Mouse (Mus musculus) cerebellum, postnatal 36 days (tissue): ENCODE results near the gene Ankle2.
A peak's percentile ranks its signal among the peaks of the same experiment; 100 is the strongest.

ENCODE experiments used
- DNase-seq, 2 experiments: peaks; one replicate each; pipeline ENCODE4 v3.0.0; 2021 to 2022; ENCODE audit warnings: mixed read lengths in 2 of 2

The Ankle2 gene

DNA sequence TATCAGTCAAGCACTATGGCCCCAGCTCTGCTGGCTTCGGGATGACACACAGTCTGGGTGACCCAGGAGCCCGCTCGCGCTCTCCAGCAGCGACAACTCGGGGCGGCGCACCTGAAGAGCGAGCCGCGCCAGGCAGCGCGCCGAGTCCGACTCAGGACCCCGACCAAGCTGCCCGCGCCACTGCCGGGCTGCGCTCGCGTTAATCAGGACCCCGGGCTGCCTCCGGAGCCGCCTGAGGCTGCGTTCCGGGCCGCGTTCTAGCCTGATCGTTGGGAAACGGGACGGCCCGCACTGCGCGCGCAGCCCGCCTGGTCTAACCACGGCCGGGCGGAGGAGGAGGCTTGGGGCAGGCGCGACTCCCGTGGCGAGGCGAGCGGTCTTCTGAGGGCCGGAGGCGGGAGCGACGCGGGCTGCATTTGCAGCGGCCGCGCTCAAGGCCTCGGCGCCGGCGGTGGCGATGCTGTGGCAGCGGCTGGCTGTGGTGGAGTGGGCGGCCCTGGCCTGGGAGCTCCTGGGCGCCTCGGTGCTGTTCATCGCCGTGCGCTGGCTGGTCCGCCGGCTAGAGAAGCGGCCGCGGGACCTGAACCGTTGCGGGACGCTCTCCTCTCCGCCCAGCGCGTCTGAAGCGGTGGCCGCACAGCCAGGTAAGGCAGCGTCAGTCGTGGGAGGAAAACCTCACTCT lies at the start of gene Ankle2:
TSS of gene Ankle2 (plus strand) at position 225 of the 682 bp plus-strand sequence.
- DNase-seq: peak; percentile 91 to 94

DNA sequence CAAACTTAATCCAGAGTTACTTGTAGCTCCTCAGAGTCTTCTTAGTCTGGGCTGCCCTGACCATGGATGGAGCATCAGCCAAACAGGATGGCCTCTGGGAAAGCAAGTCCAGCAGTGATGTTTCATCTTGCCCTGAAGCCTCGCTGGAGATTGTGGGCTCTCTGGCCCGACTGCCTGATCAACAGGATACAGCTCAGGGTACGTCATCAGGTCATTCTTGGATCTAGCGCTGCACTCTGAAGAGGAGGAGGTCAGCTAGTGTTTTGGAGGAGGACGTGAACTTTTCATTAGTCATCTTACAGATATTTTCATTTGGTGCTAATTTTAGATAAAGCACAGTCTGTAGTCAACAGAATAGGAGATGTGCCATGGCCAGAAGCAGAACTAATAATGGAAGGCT lies 49.1 kb upstream of the Ankle2 start:
- no peak for DNase-seq

DNA sequence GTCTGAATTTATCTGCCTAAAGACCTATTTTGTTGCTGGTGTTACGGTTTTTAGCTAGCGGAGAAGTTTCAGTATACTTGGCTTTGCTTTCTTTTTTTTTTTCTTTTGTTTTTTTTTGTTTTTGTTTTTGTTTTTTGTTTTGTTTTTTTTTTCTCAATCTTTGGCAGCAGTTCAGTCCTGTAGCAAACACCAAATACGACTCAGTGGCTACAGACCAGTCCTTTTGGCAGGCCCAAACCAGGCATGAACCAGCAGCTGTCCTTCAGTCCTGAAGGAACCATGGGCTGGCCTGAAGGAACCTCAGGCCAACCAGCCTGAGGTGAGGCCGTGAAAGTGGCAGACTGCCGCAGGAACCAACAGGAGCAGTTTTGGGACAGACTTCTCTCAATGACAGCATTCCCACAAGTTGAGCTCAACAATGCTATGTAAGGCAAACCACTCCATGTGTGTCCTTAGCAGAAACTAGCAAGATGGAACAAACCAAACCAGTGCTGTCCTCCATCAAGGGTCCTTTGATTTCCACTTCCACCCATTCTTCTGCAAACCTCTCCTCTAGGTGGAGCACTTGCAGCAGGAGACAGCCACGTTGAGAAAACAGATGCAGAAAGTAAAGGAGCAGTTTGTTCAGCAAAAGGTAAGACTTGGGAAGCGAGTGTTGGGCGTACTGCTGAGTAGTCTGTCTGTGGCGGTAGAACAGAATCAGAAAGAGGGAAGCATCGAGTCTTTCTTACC lies 27.5 kb upstream of the Ankle2 start:
- DNase-seq: no peak

DNA sequence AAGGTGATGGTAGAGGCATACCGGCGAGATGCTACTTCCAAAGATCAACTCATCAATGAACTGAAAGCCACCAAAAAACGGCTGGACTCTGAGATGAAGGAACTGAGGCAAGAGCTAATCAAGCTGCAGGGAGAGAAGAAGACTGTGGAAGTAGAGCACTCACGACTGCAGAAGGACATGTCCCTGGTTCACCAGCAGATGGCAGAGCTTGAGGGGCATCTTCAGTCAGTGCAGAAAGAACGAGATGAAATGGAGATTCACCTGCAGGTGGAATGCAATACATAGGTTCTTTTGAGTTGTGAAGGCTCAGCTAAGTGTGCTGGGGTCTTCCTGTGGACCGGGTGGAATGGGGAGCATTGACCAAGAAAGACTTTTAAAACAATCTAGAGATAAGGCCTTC lies 26.0 kb upstream of the Ankle2 start:
- peak in 1 of 2 experiments; percentile 10 for DNase-seq

DNA sequence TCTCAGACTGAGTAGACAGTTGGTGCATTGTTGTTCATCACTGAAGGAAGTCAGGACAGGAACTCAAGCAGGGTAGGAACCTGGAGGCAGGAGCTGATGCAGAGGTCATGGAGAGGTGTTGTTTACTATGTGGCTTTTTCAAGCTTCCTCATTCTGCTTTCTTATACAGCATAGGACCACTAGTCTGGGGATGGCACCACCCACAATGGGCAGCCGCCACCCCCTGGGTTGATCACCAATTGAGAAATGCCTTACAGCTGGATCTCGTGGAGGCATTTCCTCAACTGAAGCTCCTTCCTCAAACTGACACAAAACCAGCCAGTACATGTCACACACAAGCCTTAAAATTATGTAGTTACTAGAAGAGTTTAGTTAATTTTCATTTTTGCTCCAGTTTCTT lies 19.5 kb upstream of the Ankle2 start:
- DNase-seq: no peak

DNA sequence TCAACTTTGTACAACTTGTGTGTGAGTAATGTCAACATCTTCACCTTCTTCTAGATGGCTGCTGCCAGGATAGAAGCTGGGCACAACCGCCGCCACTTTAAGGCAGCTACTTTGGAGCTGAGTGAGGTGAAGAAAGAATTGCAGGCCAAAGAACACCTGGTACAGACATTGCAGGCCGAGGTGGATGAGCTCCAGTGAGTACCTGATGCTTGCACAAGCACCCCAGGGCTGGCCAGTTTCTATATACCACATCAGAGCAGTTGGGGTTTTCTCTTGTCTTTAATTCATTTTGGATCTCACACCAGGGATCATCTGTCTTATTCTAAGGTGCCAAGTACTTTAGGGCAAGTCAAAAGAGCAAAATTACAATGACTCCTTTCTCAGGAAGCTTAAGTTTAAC lies 14.0 kb upstream of the Ankle2 start:
- no peak for DNase-seq

DNA sequence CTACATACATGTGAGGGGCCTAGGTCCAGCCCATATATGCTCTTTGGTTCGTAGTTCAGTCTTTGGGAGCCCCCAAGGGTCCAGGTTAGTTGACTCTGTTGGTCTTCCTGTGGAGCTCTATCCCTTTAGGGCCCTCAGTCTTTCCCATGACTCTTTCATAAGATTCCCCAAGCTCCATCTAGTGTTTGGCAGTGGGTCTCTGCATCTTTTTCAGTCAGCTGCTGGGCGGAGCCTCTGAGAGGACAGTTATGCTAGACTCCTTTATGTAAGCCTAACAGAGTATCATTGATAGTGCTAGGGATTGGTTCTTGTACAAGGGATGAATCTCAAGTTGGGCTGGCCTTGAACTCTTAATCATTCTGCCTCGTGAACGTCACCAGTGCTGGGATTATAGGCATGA lies 10.5 kb upstream of the Ankle2 start:
- no peak for DNase-seq

DNA sequence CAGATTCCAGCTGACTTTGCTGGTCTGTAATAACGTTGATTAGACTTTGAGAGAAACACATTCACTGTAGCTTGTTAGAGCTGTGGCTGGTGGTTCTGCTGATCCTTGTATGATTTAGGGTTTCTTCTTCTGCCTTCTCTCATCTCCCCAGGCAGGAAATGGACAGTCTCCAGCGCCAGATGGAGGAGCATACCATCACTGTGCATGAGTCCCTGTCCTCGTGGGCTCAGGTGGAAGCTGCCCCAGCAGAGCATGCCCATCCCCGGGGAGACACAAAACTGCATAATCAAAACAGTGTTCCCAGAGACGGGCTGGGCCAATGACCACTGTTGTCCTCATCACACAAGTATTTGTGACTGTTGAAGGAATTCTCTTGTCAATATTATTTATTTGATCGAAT lies 8.0 kb upstream of the Ankle2 start:
- DNase-seq: peak; percentile 72 to 81

DNA sequence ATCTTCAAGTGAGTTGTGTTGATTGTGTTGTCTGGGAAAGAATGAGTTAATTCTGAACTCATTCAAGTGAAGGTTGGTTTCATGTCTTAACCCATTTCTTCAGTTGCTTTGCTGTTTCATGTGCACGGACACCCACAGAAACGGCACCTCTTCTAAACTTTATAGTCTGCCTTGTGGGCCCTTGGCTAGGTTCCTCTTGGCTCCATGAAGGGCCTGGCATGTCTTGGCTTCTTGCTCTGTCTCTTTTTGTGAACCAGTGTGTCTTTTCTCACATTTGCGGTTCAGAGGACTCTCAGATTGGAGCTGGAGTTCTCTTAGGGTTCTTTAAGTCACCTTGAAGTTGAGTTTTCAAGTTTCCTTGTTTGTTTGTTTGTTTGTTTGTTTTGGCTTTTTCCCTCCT lies 5.7 kb upstream of the Ankle2 start:
- no peak for DNase-seq

DNA sequence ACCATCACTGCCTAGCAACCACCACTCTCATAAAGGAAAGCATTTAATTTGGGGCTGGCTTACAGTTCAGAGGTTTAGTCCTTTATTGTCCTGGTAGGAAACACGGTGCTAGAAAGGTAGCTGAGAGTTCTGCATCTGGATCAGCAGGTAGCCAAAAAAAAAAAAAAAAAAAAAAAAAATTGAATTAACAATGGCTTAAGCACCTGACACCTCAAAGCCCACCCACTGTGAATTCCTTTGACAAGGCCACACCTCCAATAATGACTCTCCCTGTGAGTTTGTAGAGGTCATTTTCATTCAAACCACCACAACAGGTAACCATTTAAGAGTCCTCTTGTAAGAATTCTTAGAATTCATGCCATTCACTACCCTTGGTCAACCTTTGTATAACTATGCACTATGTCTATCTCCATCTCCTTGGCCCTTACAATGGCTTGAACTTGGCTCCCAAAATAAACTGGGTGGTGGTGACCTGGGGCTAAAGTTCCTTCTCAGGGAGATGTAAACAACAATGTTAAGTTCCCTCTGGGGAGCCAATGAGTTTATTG lies 3.4 kb upstream of the Ankle2 start:
- DNase-seq: no peak

DNA sequence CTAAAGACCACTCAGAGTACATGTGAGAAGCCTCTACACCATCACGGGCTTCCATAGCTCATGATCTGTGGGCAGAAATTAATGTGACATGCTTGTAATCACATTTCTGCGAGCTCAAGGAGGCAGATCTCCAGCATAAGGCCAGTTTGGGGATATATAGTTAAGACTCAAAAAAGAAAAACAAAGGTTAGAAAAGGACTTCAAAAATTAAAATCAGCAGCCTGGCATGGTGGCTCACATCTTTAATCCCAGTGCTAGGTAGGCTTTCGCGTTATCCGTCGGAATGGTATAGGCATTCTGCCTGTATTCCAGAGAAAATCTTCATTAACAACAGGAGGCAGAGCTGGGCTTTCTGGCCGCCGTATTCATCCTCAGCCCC lies 414 bp upstream of the Ankle2 start:
- DNase-seq: no peak

DNA sequence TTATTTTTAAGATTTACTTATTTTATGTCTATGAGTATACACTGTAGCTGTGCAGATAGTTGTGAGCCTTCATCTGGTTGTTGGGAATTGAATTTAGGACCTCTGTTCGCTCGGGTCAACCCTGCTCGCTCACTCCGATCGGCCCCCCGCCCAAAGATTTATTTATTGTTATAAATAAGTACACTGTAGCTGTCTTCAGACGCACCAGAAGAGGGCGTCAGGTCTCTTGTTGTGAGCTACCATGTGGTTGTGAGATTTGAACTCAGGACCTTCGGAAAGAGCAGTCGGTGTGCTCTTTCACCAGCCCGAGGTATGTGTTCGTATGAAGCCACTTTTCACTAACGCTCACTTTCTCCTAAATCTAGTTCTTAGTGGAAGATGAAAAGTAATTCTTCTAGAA lies 834 bp downstream of the Ankle2 start:
- no peak for DNase-seq

DNA sequence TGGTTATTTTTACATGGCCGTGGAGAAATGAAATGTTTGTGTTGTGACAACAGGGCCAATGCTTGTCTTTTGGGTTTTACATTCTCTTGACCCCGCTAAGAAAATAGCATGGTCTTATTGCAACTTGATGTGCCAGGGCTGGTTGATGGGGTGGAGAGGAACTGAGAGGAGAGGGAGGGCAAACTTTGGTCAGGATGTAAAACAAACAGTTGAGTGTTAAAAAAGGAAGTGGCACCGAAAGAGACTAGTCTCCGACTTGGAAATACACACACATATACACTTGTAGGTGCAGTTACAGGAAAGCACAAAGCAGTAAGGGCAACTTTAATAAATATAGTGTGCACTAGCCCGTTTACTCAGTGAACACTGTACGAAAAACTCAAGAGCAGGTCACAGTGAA lies 1.5 kb downstream of the Ankle2 start:
- no peak for DNase-seq

DNA sequence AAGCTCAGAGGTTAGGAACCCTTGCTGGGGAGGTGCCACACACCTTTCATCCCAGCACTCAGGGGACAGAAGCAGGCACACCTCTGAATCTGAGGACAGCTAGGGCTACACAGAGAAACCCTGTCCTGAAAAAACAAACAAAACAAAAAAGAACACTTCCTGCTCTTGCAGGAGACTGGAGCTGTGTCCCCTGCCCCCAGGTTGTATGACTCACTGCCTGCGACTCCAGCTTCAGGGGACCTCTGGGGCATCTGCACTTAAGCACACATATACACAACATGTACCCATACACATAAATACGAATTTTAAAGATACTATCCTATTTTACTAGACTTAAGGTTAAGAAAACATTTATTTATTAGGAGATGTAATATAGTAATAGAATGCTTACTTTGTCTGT lies 13.3 kb downstream of the Ankle2 start:
- DNase-seq: no peak

DNA sequence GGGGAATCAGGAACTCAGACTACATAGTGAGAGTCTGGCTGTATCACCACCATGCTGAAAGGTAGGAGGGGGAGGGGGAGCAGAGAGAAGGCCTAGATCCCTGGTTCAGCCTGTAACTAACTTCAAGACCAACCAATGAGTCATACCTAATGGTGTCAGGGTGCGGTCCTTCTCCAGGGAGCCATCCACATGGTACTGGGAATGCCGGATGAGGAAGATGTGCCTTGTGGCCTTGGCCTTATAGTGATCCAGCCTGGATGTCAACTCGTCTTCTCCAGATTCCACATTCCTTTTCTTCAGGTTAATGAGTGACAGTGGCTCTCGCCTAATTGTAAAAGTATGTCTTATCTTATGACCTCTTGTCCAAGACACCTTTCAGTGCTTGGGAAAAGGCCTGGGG lies 36.1 kb downstream of the Ankle2 start:
- DNase-seq: no peak

DNA sequence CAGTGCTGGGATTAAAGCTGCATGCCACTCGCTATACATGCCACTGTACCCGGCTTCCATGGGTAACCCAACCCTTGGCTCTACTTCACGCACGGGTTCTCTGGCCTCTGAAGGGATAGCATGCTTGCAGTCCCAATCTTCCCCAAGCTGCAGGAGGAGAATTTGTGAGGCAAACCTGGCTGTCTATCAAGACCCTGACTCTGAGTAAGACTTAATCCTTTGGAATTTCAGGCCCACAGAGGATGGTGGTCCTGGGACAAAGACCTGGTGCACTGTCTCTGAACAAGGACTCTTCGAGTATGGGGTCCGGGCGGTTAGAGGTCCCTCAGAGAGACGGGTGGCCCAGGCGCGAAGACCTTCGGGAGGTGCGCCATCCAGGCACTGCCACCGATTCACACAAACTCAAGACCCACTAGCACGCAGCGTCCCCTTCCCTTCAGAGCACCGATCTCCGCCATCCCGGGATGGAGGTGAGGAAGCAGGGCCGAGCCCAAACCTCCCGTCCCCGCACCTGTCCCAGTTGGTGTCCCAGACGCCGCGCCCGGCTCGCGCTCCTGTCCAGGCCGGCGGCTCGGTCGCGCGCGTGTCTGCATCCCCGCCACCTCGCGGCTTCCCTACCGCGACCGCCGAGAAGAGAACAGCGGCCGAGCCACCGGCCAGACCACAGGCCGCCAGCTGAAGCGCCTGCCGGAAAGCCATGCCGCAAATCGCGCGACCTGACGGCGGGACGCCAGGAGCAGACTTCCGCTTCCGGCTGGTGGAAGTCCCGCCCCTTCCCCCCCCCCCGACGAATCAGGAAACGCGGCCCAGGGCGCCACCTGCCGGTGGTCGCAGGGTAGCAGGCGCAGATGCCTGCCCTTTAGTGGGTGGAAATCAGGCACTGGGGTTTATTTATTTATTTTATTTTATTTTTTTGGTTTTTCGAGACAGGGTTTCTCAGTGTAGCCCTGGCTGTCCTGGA lies 38.6 kb downstream of the Ankle2 start, which contains the start of gene Pgam5:
TSS of gene Pgam5 (minus strand) at position 773 of the 961 bp plus-strand sequence.
- peak; percentile 92 to 94 for DNase-seq

DNA sequence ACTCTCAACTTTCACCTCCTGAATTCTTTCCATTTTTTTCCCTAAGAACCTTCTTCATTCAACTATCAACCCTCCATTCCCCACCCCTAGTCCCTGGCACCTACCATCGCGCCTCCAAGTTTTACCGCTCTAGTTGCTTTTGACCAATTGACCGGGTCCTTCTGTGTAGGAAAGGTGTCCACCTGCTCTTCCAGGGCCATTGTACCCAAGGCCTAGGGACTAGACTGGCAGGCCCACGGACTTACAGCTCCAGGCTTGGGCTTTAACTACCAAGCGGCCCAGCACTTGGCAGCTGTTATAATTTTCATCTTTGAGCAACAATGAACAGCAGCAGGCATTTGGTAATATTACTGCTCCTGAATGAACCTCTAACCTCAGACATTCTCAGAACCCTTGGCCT lies 39.4 kb downstream of the Ankle2 start:
- DNase-seq: peak in 1 of 2 experiments; percentile 9

DNA sequence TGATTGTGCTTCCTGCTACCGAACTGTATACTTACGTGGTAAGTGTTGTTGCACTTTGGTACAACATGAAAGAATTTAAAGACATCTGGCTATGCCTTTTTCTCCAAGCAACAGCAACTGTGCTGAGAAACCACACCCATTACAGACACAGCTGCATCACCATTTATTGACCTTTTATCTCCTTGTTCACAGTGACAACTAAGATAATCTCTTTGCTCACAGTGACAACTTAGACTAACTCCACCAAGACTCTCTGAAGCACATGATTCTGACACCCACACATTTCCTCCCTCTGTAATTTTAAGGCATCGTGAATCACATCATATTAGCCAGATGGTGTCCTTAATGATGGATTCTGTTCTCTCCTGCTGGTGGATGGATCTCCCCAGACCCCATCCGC lies 43.3 kb downstream of the Ankle2 start:
- no peak for DNase-seq

DNA sequence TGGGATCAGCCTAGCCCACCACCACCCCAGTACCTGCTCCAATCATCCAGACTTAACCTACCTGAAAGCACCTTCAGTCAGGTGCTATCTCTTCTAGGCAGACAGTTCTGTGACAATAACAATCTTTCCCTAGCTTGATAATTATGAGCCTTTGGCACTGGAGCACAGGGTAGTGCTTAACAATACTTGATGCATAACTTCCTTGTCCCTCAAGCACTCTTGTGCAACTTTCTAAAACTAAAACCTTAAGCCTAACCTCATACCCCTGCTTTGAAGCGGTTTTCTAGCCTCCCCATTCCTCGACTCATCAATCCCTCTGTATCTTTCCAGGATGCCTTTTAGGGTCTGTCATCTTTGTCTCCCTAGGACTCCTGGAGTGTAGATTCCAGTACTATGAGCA lies 44.0 kb downstream of the Ankle2 start:
- no peak for DNase-seq

DNA sequence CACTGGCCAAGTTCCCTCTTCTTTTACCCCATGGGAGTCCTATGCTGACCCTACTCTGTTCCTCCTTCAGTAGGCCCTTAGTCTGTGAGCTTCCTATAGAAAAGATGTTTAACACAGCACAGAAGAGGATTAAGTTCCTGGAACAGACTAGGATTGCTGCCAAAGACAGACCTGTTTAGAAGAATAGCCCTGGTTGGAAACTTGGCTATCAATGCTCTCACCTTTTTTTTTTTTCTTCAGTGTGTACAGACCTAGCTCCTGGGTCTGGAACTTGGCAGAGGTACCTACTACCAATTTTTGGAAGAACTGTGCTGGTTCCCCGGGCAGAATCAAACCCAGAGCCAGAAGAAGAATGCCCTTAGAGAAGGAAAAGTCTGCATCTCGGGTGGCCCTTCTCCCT lies 45.6 kb downstream of the Ankle2 start:
- no peak for DNase-seq

DNA sequence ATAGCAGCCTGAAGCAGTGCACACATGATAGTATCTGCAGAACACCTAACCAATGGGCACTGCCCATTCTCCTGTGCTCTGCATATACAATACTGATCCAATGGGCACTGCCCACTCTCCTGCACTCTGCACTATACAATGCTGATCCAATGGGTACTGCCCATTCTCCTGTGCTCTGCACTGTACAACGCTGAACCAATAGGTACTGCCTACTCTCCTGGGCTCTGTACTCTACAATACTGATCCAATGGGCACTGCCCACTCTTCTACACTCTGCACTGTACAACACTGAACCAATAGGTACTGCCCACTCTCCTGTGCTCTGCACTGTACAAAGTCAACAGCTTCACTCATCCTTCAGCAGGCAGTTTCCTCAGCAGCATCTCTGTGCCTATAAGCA lies 46.1 kb downstream of the Ankle2 start:
- DNase-seq: no peak

DNA sequence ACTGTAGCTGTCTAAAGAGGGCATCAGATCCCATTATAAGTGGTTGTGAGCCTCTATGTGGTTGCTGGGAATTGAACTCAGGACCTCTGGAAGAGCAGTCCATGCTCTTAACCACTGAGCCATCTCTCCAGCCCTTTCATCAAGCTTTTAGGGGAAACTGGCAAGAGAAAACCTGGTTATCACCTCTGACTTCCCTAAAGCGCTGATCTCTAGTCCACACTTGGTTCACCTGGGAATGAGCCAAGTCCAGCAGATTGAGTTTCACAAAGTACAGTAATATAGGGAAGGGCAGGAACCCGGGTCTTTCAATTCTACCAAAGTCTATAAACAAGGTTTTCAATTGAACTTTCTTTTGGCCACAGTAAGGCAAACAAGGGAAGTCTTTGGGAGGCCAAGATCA lies 51.2 kb downstream of the Ankle2 start:
- no peak for DNase-seq

DNA sequence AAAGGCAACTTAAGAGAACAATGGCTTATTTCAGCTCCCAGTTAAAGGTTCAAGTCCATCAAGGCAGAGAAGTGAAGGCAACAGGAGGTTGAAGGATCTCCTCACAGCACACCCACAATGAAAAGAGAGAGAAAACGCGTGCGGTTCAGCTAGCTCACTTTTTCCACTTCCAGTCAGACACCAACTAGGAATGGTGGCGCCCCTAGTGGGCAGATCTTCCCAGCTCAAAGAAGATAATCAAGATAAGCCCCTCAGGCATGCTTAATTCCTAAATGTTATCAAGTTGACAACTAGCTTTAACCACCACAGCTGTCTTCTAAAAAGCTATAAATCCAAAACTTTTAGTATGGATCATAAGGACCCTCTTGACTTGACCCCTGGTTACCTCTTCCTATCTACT lies 53.7 kb downstream of the Ankle2 start:
- DNase-seq: peak; percentile 40 to 55
